Mouse (Mus musculus) layer of hippocampus, adult 9-11 months (tissue): ENCODE data around the gene Abcb9.

Experiments
- DNase-seq: peaks from one replicate; pipeline ENCODE4 v3.0.0; 2022

The Abcb9 gene

GRCm38 (mm10) chr5:124029220-124030035, 66.2 kb downstream of the Abcb9 start:
- no peak for DNase-seq

DNA sequence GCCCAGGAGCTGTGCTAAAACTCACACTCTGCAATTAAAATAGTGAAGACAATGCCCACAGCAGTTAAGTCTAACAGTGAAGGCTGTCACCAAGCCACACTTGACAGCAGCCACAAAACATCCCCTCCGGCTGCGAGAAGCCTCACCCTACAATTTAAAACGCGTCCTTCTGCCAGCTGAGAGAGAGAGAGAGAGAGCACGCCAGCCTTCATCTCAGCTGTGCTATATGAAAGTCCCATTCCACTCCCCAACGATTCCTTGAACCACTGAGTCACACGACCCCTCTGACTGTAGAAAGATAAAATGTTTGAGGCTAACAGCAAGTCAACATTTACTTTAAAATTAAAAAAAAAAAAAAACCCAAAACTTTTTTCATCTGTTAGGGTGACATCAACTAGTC, 66.9 kb downstream of the Abcb9 start:
- DNase-seq, result no peak

DNA sequence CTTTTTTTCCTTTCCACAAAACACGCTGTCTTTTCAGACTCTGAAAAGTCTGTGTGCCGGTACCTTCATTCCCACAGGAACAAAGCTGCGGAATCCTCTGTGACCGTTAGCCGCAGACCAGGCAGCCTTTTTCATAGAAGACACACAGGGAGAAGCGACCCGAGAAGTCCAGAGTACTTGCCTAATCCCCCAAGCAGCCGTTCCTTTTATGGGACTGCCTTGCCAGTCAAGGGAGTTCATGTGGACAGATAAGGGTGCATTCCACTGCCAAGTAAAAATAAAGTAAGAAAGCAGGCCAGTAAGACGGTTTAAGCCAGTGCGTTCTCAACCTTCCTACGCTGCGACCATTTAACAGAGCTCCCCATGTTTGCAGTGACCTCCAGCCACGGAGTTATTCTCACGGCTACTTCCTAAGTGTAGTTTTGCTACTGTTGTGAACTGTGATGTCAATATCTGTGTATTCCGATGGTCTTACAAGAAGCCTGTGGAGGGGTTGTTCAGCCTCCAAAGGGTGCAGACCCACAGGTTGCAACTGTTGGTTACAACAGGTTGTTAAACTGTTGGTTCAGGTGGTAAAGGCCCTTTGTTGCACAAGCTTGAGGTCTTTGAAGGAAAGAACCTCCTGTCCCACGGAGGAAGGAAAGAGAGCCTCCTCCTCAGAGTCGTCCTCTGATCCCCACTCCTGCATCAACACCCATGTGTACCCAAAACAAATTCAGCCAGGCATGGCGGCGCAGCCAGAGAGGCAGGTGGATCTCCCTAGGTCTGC, 67.7 kb downstream of the Abcb9 start:
- DNase-seq, result no peak

GRCm38 (mm10) chr5:124026568-124026967, 69.0 kb downstream of the Abcb9 start:
- DNase-seq, result no peak

DNA sequence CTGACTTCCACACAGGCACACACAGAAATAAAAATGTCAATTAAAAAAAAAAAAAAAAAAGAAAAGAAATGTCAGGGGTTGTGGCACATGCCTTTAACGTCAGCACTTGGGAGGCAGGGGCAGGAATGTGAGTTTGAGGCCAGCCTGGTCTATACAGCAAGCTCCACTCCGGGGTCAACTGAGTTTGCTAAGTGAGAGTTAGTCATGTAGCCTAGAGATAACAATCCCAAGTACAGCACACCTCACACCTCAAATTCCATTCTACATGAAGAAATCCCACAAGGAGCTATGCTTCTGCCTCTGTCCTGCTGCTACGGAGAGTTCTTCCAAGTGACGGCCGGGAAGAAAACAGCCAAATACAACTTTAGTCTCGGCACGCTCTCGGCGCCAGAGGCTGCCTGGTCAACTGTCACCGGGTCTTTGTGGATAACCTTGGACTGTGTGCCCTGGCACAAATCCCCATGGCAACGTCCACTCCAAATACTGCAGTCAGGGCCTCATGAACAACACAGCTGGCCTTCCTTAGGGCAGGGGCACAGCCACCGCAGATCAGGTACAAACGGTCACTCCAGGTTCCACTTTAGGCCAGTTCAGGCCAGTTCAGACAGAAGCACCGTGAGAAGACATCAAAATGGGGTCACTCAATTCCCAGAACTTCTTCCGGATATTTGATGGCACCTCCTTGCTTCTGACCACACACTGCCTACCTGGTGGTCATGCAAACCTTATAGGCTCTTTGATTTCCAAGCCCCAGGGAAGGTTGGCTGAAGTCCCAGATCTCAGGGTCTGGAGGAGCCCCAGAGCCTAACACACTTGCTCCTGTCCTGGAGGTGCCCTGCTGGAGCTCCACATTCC, 69.8 kb downstream of the Abcb9 start:
- no peak for DNase-seq

GRCm38 (mm10) chr5:124025146-124025545, 70.5 kb downstream of the Abcb9 start:
- no peak for DNase-seq

DNA sequence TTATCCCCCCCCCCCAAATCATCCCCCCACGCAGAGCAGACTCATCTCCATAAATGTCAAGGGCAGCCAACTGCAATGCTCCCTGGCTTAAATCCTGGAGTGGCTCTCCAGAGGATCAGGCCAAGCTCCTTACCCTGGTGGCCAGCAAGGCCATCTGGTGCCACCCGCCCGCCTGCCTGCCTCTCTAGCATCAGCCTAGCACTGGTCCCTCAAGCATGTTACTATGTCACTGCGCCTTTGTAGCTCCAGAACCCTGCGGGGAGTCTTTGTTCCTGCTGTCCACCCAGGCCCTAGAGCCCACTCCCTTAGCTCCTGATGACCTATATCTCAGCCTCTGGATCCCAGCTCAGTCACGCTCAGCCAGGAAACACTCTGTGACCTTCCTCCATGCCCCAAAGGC, 70.9 kb downstream of the Abcb9 start:
- no peak for DNase-seq

- DNase-seq, result no peak
Observed at GRCm38 (mm10) chr5:124022365-124022764, 73.2 kb downstream of the Abcb9 start.

GRCm38 (mm10) chr5:124021701-124022100, 73.9 kb downstream of the Abcb9 start:
- no peak for DNase-seq

- no peak for DNase-seq
Observed at GRCm38 (mm10) chr5:124021148-124021547, 74.5 kb downstream of the Abcb9 start.

- peak; percentile 94 for DNase-seq
Observed at GRCm38 (mm10) chr5:124019348-124020216, 76.0 kb downstream of the Abcb9 start.

- no peak for DNase-seq
Observed at GRCm38 (mm10) chr5:124018651-124019050, 76.9 kb downstream of the Abcb9 start.

GRCm38 (mm10) chr5:124017941-124018340, 77.7 kb downstream of the Abcb9 start:
- DNase-seq, result no peak

GRCm38 (mm10) chr5:124016291-124016821, 79.2 kb downstream of the Abcb9 start:
- DNase-seq, result no peak

DNA sequence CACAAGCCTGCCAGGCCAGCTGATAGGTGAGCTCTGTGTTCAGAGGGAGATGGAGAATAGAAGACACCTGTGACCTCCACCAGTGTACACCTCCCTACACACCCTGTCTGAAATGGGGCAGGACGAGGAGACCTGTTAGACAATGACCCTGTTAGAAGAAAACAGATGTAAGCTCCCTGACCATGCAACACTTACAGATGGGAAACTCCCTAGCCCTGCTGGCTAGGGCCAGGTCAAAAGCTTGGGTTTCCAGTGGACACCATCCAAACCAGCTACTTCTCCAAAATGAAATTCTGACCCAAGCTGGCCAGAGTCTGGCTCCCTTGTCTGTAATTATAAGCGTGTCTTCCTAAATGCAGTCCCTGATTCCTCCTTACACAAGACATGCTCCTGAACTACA, 79.9 kb downstream of the Abcb9 start:
- no peak for DNase-seq

GRCm38 (mm10) chr5:124014791-124015251, 80.8 kb downstream of the Abcb9 start:
- DNase-seq, result no peak

DNA sequence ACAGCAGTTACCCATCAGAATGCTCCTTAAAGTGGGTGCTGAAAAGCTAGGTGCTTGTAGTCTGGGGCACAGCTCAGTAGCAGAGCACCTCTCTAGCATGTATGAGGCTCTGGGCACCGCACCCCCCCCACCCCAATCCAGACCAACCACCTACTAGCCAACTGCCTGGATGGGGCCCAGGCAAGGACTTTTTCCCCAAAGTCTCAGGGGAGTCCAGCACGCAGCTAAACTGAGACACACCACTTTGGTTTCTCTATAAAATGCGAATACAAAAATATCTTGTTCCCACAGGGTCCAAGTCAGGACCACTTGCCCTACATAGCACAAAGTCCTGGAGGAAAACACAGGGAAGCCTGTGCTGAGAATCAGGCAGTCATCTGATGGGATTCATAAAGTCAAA, 81.4 kb downstream of the Abcb9 start:
- DNase-seq, result no peak

DNA sequence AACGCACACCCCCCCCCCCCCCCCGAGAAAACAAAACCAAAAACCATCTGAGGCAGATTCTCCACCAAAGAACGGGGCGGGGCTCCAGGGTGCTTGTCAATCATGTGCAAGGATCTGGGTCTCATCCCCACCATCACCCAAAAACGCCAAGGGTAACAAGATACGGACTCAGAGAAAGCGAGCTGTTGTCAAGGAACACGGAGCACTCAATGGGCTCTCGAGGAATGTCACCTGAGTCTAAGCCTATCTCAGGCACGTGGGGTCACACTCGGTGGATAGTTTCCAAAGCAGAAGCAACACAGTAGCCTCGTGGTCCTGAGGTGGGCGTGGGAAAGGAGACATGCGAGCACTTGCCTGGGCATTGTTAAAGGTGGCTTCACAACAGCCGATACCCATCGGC, 81.9 kb downstream of the Abcb9 start:
- DNase-seq, result no peak

DNA sequence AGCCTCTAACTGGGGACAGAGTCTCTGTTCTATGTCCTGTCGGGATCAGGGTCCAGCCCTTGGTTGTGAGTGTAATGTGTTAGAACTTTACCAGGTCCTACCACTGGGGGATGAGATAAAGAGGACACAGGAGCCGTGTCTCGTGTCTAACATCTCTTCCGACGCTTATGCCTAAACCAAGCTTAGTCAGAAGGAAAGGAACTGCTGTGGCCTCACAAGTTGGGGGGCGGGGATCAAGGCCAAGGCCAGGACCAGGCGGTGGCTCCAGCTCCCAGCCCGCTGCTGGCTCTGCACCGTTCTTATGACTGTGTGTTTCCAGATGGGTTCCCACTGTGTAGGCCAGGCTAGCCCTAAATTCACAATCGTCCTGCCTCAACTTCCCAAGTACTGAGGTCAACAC, 82.7 kb downstream of the Abcb9 start:
- DNase-seq, result no peak

DNA sequence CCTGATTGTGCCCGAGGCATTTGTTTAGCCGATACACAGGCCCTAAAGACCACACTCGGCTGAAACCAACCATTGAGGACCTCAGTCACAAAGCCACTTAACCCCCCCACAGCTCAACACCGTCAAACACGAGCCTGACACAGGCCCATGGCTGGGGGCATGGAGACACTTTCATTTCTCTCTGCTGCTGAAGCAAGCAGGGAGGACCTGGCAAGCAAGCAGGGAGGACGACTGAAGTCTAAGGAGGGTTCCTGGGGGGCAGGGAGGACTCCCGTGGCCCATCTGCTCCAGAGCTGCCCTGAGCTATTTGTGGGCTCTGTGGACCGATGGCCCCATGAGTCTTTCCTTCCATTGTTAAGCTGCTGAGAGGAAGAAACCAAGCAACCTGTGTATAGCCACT, 83.7 kb downstream of the Abcb9 start:
- DNase-seq, result no peak
